Mouse (Mus musculus): ENCODE measurements at regions not wholly inside any gene's neighbourhood (a gene's known extent, or its start where the extent isn't known, plus 50 kb on each side); places are given as distances from the start of the nearest gene placed in this dataset.
"Not testable (repeated sequence)": the region's sequence is repeated elsewhere in the genome, so short reads cannot be mapped to it uniquely, and the experiment has no call there.

DNA sequence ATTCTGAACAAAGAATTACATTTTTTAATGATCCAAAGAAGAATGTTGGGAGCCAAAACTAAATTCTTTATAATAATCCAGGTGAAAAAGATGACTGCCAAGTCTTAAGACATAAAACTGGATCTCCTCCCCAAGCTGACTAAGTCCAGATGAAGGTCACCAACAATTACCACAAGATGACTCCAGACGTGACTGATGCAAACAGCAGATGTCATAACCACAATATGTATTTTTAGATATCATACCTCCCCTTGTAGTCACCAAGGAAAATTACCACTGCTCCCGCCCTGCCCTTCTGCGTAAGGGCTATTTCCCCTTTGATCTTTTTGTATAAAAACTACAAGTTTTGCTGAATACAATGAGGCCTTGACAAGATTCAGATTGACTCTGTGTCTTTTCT lies 1110.4 kb downstream of the Basp1 start:
- not testable (repeated sequence) for DNase-seq

DNA sequence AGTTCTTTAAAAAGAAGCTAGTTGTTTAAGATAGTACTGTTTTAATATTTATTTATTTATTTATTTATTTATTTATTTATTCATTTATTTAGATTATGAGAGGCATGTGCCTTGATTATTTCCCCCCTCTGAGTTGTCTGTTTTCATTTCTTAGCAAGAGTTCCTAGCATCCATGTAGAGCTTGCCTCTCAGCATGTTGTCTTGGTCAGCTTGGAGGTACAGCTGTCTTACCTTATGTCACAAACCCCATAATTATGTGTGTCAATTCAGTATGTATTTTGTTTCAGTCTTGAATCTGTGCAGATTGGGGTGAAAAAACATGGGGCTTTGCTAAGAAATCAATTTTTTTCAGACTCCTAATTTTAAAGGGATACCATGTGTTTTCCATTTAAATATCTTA lies 1116.3 kb downstream of the Basp1 start:
- DNase-seq, result no peak

DNA sequence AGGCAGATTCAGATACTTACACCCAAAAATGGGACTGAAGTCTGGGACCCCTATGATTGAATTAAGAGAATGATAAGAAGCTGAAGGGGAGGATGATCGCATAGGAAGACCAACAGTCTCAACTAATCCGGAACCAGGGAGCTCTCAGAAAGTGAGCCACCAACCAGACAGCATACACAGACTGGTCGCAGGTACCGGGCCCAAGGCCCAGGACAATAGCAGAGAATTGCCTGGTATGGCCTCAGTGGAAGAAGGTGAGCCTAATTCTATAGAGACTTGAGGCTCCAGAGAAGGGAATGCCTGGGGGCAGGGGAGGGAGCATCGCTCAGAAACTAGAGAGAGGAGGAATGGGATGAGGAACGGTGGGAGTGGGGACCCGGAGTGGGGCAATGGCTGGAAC lies 1116.8 kb downstream of the Basp1 start:
- no peak for DNase-seq

DNA sequence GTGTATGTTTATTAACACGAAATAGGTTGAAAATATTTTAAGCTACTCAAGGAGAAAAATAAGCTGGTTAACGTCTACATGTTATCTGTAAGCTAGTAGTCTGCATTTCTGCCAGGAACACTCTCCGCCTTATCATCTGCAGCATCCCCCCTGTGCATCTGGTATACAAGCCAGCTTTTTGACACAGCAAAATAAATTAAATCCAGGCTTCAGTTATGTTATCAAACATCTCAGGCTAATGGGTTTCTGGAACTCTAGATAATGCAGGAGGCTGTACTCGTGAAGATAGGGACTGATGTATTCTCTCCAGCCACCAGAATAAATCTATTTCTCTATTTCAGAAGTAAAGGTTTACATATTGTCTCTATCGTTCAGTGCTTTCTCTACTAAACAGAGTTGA lies 1138.5 kb downstream of the Basp1 start:
- no peak for DNase-seq

DNA sequence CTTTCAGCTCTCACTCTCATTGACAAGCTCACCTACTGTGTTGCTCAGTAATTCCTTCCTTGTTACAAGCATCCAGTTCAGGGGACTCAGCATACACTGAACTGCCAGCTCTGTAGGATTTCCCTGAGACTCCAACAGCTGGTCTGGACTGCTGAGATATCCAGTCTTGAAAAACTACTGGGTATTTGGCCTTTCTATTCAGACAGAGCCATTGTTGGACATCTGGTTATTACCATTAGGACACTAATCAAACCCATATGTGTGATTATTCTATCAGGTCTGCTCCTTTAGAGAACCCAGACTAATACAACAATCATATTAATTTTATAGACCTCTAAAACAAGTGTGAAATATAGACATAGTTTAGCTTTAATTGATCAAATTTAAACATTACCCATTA lies 1146.2 kb downstream of the Basp1 start:
- no peak for DNase-seq

Measured in right cerebral cortex, postnatal 14 days (tissue).